Mouse (Mus musculus) c-Kit-negative CD71-positive TER-119-positive erythroid progenitor cells, embryonic 14.5 days (primary cell): ENCODE results near the gene Ppp2r5e.
A peak's percentile ranks its signal among the peaks of the same experiment; 100 is the strongest.

Source experiments
- DNase-seq: peaks from one replicate; pipeline ENCODE4 v3.0.0-alpha.2; 2013; ENCODE audit warnings: low read depth, low spot score

Gene Ppp2r5e

DNA sequence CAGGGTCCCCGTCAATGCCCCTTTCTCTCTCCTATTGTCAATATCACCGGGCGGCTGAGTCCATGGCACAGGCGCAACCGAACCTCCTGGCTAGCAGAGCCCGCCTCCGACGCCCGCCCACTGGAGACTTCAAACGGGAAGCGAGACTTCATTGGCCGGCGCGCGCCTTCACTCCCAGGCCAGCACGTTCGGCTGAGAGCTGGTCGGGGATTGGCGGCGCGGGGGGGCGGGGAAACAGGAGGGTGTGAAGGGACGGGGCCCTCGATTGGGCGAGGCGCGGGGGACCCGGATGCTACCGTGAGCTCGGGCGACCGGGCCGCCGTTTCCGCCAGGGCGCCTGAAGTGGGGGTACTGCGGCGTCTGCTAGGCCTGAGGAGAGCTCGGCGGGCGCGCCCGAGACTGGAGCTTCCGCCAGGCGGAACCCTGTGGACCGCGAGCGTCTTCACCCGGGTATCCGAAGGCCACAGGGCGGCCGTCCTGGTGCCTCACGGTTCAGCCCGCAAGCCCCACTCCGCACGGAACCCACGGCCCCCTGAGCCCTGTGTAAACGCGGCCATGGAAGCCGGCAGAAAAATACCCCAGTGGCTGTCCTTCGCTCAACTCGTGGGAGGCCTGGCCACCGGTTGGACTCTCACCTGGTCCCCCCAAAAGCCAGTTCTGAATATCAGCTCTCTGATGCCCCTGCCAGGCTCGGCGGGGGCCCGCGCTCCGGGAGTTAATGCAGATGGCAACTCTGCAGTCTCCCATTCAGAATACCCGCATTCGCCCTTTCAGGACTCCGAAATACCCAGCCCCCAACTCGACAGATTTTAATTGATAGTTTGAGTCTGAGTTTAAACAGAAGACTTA is at the start of gene Ppp2r5e:
Ppp2r5e (minus strand) TSS at position 92 of the 849 bp plus-strand sequence.
- peak; percentile 97 for DNase-seq

DNA sequence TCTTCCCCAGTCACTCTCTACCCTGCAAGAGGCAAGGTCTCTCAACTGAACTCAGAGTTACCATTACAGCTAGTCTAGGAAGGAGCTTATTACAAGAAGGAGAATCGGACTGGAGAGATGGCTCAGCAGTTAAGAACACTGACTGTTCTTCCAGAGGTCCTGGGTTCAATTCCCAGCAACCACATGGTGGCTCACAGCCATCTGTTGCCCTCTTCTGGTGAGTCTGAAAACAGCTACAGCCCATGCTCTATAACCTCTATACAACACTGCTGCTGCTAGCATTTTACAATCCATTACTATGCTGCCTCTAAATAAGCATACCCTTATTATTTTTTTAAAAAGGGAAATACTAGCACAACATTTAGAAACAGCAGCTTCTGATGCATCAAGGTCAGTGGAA is 49.7 kb upstream of the Ppp2r5e start:
- DNase-seq, result no peak

DNA sequence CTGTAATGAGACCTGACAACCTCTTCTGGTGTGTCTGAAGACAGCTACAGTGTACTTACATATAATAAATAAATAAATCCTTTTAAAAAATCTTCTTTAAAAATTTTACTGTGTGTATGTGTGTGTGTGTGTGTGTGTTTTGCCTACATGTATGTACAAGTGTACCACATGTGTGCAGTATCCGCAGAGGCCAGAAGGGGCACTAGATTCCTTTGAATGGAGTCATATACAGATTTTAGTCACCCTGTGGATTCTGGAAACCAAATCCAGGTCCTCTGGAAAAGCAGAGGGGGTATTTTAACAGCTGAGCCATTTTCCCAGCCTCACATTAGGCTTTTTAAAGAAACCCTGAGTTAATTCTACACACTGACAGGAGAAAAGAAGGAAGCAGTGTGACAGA is 45.7 kb upstream of the Ppp2r5e start:
- DNase-seq, result no peak

DNA sequence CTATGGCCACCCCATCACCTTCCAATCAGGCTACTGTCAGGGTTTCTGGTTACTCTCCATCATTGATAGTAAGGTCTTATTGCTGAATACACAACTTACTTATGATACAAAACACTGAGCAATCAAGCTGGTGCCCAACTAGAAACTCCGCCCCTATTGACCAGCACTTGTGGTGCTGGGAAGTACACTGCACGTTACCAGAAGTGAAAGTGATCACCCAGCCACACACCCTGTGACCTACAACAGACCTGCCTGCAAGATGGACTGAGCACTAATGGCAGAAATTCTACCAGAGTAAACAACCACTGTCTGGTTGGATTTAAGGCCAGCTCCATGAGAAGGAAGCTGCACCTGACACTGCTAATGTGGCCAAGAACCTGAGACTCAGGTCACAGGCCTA is 42.3 kb upstream of the Ppp2r5e start:
- DNase-seq, result no peak

DNA sequence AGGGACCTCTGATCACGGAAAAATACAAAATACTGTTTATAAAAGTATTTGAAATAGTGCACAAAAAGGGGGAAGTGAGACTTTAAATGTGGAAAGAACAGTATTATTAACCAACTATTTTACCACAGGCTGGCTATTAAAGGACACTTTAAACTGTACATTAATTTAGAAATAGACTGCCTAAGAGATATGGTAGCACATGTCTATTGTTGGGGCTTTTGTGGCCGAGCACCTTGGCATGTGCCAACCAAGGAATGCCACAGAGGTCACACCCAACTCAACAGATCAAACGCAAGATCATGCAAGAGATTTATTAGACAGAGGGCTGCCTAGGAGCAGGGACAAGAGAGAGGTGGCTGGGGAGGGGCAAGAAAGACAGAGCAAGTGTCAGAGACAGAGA is 41.1 kb upstream of the Ppp2r5e start:
- no peak for DNase-seq

DNA sequence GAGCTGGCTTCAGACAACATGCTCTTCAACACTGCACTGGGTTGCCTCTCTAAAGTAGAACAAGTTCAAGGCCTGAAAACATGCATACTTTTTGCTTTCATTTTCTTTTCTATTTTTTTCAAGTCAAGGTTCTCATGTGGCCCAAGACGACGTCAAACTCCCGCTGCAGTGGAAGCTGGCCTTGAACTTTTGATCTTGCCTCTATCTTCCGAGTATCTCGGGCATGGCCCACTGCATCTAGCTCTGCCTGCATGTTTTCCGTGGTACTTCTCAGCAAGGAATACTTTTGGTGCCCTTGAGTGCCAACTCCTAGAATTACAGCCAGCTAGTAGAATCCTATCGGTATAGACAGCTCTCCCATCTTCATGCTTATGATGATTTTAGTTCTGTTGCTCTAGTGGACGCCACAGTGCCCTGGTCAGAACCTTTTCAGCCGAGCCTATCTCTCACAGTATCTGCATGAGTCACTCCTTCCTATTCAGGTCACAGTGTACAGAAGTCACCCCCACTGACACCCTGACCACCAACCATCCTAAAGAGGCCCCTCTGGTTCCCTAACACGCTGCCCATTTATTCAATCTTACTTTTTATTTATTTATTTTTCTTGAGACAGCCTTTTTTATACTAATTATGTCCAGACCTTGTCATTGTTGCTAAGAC is 39.9 kb upstream of the Ppp2r5e start:
- DNase-seq, result no peak

DNA sequence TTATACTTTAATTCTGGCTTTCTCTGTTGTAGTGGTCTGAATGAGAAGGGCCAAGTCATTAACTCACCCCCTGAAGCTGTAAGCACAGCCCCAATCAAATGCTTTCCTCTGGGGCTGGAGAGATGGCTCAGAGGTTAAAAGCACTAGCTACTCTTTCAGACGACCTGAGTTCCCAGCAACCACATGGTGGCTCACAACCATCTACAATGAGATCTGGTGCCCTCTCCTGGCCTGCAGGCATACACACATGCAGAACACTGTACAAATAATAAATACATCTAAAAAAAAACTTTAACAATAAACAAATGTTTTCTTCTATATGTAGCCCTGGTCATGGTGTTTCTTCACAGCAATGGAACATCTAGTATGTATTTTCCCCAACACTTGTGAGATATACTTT is 33.6 kb upstream of the Ppp2r5e start:
- DNase-seq, result no peak

DNA sequence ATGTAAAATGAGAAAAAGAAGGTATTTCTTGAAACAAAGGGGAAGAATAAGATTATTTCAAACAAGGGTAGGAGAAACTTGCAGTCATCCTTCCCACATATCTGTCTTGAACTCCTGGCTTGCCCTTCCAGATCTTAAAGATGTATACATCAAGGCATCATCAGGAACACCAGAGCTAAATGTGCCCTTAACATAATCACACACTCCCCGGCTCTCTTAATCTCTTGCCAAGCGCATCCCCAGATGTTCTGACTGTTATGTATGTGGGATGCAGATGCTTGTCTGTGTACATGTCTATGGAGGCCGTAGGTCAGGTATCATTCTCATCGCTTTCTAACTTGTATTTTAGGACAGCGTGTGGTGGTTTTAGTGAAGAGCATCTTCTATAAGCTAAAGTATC is 27.2 kb upstream of the Ppp2r5e start:
- DNase-seq, result no peak

DNA sequence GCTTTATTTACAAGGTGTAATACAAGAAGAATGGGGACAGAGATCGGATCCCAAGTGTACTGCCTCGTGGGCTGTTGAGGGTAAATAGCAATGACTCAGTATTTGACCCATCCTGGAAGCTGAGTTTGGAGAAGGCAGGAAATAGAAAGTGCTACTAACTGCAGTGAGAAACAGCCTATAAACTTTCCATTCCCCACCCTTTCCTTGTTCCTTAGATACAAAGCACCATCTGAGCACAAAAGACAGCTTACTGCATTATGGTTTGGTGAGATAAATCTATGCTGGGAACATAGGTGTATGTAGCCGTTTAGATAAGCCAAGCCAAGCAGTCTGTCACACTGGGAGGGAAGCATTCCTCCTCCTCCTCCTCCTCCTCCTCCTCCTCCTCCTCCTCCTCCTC is 26.8 kb upstream of the Ppp2r5e start:
- DNase-seq, result no peak

DNA sequence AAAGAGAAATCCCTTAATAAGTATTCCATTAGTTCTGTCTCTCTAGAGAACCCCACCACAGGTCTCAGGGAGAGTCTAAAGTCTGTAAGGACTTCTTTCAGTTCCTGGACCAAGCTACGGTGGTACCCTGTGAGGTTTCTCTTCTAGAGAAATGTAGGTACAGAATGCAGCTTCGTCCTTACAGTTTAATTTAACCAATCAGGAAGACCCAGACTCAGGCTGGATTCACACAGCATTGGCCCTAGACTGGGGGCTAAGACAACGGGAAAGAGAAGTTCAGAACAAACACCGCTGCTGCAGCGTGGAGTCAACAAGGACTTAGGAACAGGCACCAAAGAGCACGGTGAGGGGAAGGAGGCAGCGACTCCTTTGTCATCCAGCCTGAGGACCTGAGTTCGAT is 20.8 kb upstream of the Ppp2r5e start:
- no peak for DNase-seq

DNA sequence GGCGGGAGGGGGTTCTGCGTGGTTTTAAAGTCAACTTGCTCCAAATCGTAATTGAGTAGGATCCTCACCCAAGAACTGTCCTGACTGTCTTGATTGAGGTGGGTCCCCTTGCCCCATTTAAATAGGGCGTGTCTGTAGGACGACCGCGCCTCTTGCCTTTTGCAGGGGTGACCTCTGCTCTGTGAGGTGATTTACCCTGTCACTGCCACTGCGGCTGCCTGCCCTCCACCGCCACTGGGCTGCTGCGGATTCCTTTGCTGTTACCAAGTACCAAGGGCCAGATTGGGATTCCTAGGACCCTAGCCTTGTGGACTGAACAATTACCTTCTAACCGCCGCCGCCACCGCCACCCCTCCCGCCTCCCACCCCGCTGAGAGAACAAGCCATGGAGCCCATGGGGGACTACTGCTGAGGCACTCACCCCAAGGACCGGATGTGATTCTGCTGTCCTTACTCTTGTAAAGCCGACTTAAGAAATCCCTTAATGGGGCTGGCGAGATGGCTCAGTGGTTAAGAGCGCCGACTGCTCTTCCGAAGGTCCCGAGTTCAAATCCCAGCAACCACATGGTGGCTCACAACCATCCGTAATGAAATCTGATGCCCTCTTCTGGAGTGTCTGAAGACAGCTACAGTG is 20.2 kb upstream of the Ppp2r5e start:
- no peak for DNase-seq

DNA sequence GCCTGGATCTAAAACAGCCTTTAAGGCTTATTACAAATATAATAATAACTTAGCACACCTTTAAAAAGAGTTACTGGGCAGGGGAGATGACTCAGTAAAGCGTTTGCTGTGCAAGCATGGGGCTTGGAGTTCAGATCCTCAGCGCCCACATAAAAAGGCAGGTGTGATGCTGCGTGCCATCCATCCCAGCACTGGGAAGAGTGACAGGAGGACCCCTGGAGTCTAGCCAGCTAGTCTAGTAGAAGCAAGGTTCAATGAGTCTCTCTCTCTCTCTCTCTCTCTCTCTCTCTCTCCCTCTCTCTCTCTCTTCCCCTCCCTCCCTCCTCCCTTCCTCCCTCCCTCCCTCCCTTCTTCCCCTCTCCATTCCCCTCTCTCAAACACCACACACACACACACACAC is 19.5 kb upstream of the Ppp2r5e start:
- DNase-seq, result no peak

DNA sequence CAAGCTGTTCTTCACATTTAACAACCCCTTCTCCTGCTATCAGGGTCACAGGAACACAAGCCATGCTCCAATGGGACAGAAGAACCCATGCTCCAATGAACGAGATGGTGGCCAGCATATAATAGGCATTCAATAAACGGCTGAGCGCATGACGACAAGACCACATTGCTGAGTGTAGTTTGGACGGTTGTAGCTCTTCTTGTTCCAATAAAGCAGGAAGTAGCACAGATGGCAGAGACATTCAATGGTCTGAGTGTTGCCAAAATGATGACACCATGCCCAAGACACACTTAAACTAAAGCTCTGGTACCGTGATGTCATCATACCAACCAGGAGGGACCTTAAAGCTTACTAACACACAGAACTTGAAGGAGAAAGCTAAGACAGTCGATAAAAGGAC is 16.7 kb upstream of the Ppp2r5e start:
- no peak for DNase-seq

DNA sequence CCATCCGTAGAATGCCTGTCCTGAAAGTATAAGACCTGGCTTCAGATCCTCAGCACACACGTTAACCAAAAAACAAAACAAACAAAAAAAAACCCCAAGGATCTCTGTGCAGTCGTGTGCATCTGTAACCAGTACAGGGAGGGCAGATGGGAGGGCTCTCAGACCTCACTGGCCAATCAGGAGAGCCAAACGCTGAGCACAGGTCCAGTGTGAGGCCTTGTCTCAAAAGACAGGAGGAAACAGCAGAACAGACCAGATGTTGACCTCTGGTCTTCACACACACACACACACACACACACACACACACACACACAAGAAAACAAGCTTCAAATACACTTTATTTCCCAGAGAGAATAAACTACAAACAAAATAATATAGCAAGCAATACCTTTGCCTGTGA is 3.4 kb upstream of the Ppp2r5e start:
- DNase-seq, result no peak

DNA sequence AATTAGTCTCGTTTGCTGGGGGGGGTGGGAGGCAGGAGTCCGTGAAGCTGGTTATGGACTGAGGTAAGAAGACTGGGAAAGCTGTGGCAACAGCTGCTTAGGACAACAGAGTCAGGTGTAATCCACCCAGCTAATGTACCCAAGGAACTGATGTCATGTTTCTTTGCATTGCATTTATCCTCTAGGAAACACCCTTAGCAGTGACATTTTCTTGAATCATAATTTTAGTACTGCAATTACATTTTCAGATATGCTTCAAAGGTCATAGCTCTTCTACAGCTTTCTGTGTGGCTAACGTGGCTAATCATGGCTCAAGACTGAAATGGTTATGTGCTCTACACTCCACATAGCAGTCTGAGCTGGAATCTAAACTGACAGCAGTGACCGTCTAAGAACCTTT is 2.9 kb upstream of the Ppp2r5e start:
- DNase-seq, result no peak

DNA sequence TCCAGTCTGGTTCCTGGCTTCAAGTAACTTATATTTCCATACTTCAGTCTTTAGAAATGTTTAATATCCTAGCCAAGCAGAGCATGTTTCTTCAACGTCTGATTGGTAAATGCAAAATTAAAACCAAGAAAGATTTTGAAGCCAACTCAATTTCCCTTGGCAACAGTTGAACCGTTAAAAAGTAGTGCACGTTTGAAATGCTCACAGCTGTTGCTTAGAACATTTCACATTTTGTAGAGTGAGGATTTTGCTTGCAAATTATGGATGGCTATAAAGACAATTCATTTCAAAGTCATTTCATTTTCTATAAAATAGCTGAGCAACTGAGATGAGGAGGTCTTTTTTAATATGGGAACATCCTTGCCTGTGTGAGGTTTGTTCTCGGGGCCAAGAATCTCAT is 1.7 kb upstream of the Ppp2r5e start:
- DNase-seq, result no peak

DNA sequence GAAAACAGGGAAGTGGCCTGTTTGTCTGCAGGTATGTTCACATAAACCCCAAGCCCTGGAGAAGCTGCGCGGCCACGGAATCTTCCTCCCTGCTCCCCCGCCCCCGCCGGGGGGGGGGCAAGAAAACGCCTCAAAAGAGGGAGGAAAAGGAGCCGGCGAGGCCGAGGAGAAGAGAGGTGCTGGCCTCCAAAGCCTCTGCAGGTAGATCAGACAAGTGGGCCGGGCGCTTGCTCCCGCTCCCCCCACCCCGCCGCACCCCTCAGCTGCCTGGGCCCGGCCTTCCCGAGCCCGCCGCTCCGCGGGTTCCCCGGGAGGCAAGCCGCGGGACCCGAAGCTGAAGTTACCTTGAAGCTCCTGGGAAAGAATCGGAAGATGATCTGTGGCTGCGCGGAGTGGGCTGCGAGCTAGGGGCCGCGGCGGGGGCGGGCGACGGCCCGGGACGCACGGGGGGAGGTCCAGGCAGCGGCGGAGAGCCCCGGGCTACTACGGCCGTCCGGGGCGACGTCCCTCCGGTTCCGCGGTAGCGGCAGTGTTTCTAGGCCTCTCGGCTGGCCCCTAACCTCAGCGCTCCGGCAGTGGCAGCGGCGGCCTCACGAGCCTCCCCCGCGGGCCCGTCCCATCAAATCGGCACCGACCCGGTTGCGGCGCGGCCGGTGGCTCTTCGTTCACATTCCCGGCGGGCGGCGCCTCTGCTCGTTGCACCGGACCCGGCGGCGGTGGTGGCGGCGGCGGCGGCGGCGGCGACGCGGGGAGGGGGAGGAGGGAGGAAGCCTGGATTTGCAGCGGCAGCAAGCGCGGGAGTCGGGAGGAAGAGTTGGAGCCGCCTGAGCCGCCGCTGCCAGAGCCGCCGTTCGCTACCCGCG is 523 bp downstream of the Ppp2r5e start:
- DNase-seq, result peak; percentile 30

DNA sequence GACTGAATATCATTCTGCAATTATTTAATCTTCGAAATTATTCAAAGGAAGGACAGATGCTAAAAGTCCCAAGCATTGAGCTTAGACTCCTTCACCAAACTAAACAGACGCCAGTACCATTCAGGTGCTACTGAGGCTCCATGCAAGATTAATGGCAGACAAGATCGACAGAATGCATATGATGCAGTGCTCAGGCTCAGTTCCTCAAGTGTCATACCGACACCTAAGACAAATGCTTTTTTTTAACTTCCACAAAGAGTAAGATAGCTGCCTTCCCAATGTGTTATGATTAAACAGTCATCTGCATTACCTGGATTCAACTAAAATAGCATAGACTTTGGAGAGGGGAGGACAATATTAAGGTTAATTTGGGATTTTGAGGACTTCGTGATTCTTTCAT is 1.6 kb downstream of the Ppp2r5e start:
- DNase-seq, result no peak

DNA sequence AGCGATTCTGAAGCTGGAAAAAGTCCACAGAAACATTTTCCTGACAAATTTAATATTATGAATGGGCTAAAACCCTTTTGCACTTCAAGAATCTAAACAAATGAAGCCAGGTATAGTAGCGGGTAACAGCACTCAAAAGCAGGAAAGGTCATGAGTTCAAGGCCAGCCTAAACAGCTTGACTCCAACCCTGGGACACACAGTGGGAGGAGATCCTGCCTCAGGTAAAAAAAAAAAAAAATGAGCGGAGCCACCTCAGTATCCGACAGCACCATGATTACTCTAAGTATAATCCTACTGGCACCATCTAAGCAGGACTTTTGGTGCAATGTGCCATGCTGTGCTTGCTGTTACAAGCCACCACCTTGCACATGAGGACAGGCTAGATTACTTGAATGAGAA is 2.2 kb downstream of the Ppp2r5e start:
- no peak for DNase-seq

DNA sequence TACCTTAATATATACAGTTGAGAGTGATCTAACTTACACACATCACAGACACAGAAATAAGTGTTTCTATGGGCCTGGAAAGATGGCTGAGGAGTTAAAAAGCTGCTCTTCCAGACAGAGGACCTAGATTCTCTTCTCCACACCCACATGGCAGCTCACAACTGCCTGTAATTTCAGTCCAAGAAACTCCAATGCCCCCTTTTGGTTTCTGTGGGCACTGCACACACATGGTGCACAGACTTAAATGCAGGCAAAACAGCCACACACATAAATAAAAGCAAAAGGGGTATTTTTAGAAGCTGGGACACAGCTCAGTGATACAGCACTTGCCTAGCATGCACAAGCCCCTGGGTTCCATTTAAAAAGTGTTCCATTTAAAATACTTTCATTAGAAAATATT is 8.5 kb downstream of the Ppp2r5e start:
- no peak for DNase-seq

DNA sequence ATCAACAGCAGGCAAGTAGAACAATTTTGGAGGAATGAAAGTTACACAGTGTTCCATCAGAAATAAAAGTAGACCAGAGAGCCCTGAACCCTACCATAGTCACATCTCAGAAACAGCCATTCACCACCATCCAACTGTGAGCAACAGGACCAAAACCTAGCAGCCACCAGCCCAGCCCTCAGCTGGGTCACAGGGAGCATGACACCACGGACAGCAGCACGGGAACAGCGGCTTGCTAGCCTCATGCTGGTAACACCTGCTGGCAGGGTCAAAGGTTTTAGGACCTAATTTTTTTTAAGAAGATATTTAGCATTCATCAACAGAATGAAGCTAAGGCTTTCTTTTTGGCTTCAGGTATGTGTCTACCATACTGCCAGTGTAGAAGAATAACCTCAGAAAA is 12.3 kb downstream of the Ppp2r5e start:
- DNase-seq, result no peak

DNA sequence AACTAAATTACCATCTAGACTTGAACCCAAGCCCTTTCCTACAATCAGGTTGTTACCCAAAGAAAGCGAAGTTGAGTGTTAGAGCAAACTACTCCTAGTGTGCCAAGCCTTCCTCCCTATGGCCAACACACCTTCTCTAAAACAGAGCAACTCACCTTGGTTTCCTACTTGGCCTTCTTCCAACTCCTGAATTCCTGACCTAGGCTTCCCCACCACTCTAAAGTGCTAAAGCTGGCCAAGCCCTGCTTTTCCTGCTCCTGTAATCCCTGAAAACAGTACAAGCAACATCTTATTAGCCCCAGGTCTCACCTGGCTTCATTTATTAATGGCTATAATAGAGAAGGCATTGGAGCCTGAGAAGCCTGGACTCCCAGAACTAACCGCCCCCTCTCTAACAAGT is 17.0 kb downstream of the Ppp2r5e start:
- DNase-seq, result no peak
